Mouse (Mus musculus) thymus, postnatal 0 days (tissue): Measurements from ENCODE around the gene Gpatch8. TPM values are rescaled to one million over a fixed set of nuclear protein-coding genes. Genes with fewer than 3 reads are reported as not detected.

Experiments
- DNase-seq: peaks from one replicate; pipeline ENCODE4 v3.0.0-alpha.2; 2015; ENCODE audit warnings: low spot score
- polyA plus RNA-seq: library from polyadenylated mRNA; unstranded; fragments of >200 nt; fragmentation: Nextera tagmentation; extraction: Ambion mirVana; gene quantifications from 2 replicates; pipeline ENCODE4 v1.2.1, GENCODE M21; 2015

Gene Gpatch8
- polyA plus RNA-seq, 1 experiment from 2014 or later = 41.0 TPM

- no peak for DNase-seq
Measured at GRCm38 (mm10) chr11:102453131-102453530, 103.1 kb downstream of the Gpatch8 start.

- DNase-seq = no peak
Measured at GRCm38 (mm10) chr11:102449043-102450008, 106.9 kb downstream of the Gpatch8 start.

GRCm38 (mm10) chr11:102448327-102448726, 107.9 kb downstream of the Gpatch8 start:
- DNase-seq = no peak

DNA sequence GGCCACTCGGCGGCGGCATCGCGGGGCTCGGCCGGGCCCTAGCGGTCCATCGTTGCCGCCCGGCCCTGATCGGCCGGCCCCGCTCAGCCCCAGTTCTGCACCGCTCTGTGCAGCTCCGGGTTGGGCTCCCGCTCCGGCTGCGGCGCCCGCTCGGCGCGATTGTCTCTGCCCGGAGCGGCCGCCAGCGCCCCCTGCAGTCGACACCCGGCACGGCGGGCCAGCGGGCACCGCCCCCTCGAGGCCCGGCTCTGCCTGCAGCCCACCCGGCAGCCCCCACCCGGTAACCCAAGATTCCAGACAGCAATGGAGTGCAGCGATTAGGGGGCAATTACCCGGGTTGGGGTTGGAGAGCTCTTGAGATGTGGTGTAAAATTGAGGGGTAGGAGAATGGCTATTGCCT, 108.7 kb downstream of the Gpatch8 start, which contains the start of gene Fam171a2:
TSS of gene Fam171a2 (minus strand) at position 186 of the 400 bp plus-strand sequence.
- peak; percentile 71 for DNase-seq

GRCm38 (mm10) chr11:102446581-102447461, 109.4 kb downstream of the Gpatch8 start:
- no peak for DNase-seq

DNA sequence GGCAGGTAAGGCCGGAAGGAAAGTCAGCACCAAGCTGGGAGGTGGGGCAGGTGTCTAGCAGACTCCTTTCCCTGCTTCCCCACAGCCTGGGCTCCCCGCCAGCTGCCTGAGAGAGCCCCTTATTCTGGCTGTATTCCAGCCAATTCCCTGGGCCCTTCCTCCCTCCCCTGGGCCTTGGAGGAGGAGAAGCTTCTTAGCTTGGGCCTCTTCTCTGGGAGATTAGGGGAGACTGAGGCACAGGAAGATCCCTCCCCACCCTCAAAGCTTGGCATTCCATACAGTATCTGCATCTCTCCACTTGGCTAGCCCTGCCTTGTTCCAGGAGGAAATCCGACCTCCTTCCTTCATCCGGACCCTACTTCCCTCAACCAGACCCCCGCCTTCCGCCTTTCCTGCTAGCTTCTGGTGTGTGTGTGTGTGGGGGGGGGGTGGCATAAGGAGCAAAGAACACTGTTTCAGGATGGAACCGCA, 110.3 kb downstream of the Gpatch8 start:
- no peak for DNase-seq

DNA sequence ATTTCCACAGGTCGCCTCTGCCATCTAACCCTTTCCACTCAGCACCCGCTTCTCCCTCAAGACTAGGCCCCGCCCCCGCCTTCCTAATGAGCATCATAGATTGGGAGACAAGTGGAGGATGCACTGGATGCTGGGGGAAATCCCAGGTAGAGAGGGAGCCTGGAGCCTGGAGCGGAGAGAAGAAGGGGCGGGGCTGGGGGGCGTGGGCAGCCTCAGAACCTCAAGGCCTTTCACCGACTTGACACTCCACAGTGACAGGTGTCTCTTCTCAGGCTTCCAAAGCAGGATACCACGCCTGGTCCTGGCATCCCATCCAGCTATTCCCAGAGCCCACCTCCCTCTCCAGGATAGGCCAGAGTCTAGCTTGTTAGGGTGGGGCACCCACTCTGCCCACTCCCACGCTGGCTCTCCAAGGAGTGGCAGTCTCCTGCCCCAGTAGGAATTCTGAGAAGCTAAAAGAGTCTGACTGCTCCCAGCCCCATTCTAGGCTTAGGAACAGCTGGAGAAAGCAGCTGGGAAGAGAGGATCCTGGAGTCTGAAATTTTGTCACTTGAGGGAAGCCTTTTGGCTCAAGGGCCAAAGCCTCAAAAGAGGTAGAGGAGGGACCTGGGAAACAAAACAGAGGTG, 110.8 kb downstream of the Gpatch8 start:
- no peak for DNase-seq

DNA sequence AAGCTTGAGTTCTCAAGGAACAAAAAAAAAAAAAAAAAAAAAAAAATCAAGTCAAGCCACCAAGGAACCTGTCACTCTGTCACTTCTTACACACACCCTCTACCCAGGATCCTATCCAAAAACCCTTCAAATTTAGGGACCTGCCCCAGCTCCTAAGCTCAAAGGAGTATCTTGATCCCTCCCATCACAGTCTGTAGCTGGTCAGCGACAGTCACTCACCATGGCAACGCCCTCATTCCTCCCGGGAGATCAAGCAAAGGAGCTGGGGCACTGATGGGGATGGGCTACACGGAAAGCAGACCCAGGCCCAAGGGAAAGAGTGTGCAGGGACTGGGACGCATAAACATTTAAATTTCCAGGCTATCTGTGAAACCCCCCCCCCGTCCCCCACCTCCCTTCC, 111.4 kb downstream of the Gpatch8 start:
- no peak for DNase-seq

- DNase-seq = no peak
Measured at GRCm38 (mm10) chr11:102444321-102444720, 111.9 kb downstream of the Gpatch8 start.

DNA sequence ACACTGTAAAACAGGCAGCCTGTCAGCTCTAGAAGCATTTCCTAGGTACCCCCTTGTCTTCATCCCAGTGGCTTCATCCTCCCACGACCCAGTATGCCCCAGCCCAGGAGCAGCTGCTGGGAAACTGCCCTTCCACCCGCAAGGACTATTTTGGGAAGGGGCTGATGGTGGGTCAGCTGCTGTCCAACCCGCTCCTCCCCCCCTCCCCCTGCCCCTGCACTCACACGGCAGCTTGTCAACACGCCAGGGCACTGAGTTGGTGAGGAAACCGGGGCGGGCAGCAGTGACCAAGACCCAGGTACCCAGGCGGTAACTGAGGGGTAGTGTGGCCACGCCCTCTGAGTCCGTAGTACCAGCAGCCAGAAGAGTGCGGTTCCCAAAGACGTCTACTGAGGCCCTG, 112.5 kb downstream of the Gpatch8 start:
- DNase-seq = no peak

- DNase-seq = no peak
Measured at GRCm38 (mm10) chr11:102442089-102442488, 114.1 kb downstream of the Gpatch8 start.

DNA sequence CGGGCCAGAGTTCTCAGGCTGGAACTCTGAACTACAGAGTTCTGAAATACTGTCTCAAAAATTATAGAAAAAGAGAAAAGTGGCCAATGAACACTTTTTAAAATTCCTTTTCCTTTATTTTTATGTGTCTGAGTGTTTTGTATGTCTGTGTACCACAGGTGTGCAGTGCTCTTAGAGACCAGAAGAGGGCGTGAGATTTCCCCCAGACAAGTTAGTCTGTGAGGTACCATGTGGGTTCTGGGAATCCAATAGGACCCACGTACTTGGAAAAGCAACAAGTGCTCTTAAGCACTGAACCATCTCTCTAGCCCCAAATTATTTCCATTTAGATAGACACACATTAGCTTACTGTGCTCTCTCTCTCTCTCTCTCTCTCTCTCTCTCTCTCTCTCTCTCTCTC, 114.8 kb downstream of the Gpatch8 start:
- no peak for DNase-seq

- no peak for DNase-seq
Measured at GRCm38 (mm10) chr11:102440255-102440654, 115.9 kb downstream of the Gpatch8 start.

GRCm38 (mm10) chr11:102439093-102440082, 116.8 kb downstream of the Gpatch8 start:
- no peak for DNase-seq

DNA sequence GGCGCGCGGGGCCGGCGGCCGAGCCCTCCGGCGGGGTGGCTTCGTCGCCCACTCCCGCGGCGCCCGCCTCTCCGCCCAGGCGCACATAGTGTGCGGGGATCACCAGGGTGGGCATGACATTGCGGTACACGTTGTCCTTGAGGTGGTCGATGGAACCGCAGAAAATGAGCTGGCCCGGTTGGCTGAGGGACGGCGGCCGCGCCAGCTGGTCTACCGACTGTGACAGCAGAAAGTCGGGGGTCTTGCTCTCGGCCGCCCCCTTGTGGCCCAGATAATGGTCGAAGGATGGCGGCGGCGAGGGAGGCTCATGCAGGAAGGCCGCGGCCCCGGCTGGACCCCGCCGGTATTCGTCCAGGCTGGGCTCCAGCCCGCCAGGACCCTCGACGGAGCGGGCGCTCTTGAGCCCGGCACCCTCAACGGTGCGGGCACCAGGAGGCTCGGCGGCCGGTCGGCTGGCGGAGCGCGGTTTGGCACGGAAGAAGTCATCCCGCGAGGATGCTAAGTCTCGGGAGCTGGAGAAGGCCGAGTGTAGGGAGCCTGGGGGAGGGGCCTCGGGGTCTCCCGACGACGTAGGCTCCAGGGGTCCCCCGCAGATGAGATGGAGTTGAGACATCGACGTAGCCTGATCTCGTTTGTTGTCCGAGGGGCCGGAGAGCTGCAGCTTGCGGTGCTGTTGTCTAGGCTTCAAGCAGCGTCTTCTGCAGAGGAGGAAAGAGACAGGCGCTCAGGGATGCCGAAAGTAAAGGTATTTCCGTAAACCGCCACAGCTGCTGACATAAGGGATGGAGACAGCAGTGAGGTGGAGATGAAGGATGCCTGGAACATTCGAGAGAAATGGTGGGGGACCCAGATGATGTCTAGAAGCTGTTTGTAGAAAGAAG, 117.7 kb downstream of the Gpatch8 start:
- DNase-seq = peak; percentile 66

- peak; percentile 15 for DNase-seq
Measured at GRCm38 (mm10) chr11:102437120-102438061, 118.8 kb downstream of the Gpatch8 start.

DNA sequence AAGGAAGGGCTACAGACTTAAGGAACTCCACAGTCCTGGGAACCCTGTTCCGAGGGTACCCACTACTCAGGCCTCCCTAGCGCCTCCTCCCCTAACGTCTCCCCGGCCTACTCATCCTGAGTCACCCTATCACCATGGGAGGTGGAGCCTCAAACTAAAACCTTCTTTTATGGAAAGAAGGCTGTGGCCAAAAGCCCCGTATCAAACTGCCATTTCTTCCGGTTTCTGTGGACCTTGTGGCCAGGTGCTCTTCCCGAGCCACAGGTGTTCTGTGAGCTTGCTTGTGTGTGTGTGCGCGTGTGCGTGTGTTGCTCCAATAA, 119.8 kb downstream of the Gpatch8 start:
- DNase-seq = no peak
